Mouse (Mus musculus) kidney, postnatal 0 days (tissue): ENCODE measurements at regions not wholly inside any gene's neighbourhood (a gene's known extent, or its start where the extent isn't known, plus 50 kb on each side); places are given as distances from the start of the nearest gene placed in this dataset.

Experiments
- ATAC-seq: fragments of 200-750 bp; cut with Nextera tagmentation; replicated peaks from 2 replicates; pipeline ENCODE4 v1.8.0; 2017; ENCODE audit warnings: low read depth, moderate number of reproducible peaks, moderate TSS enrichment, moderate library complexity; ENCODE audit not compliant: low FRiP score
- DNase-seq: peaks from one replicate; pipeline ENCODE4 v3.0.0-alpha.2; 2016; ENCODE audit warnings: low spot score
- H3K27ac ChIP-seq: fragments of 300-500 bp; sonication (generic); 2 replicates; pipeline ENCODE4 v1.5.1; 2014; ENCODE audit warnings: mild to moderate bottlenecking
- H3K27me3 ChIP-seq: fragments of 300-500 bp; sonication (generic); 2 replicates; pipeline ENCODE4 v1.6.1; 2014; ENCODE audit warnings: low read length, mixed read lengths; ENCODE audit not compliant: insufficient read depth
- H3K36me3 ChIP-seq: fragments of 300-500 bp; sonication (generic); 2 replicates; pipeline ENCODE4 v1.6.1; 2014; ENCODE audit warnings: low read length, mixed read lengths; ENCODE audit not compliant: insufficient read depth
- H3K4me1 ChIP-seq: fragments of 300-500 bp; sonication (generic); replicated peaks from 2 replicates; pipeline ENCODE4 v1.6.1; 2014; ENCODE audit warnings: antibody characterized with exemption, low read length, mixed read lengths; ENCODE audit not compliant: insufficient read depth
- H3K4me2 ChIP-seq: fragments of 300-500 bp; sonication (generic); 2 replicates; pipeline ENCODE4 v1.6.1; 2014; ENCODE audit warnings: mild to moderate bottlenecking, low read length, moderate library complexity, mixed read lengths
- H3K4me3 ChIP-seq: fragments of 300-500 bp; sonication (generic); replicated peaks from 2 replicates; pipeline ENCODE4 v1.5.1; 2014; ENCODE audit warnings: low read depth, low read length
- H3K9ac ChIP-seq: fragments of 300-500 bp; sonication (generic); 2 replicates; pipeline ENCODE4 v1.6.1; 2014; ENCODE audit warnings: low read depth, low read length
- H3K9me3 ChIP-seq: fragments of 300-500 bp; sonication (generic); replicated peaks from 2 replicates; pipeline ENCODE4 v1.6.1; 2016; ENCODE audit warnings: low read length, inconsistent platforms, mixed read lengths
- CTCF ChIP-seq: IDR thresholded peaks from 2 replicates; pipeline ENCODE4 v1.5.1; 2016; ENCODE audit warnings: antibody characterized with exemption, low read depth, mild to moderate bottlenecking, moderate library complexity
- WGBS: fragments of 180-500 bp; shearing (Covaris S2); extraction: QIAGEN DNeasy Blood & Tissue Kit; methylation state at CpG from one replicate; pipeline ENCODE4 v1.1.7; 2014; 5-methylcytosine and 5-hydroxymethylcytosine counted together

DNA sequence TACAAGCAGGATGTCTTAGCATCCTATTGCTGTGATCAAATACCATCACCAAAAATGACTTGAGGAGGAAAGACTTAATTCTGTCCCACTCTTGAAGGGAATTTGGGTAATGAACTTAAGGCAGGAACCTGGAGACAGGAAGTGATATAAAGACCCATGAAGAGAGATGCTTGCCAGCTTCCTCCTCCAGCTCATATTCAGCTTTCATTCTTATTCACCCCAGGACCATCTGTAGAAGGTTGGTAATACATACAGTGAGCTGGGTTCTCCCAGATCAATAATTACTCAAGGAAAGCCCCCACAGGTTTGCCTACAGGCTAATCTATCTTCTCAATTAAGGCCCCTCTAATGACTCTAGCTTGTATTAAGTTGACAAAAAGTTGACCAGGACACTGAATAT, 283.5 kb upstream of the Rarb start:
- H3K4me2 ChIP-seq = no peak overlapping the region
- no peak overlapping the region for H3K4me3 ChIP-seq
- TF ChIP-seq CTCF = no peak
- H3K9me3 ChIP-seq = no peaks in the 10 kb centered on the region
- DNase-seq (no peak), ATAC-seq (no peak)
- no peak overlapping the region for H3K27ac ChIP-seq
- no peak overlapping the region for H3K9ac ChIP-seq
- no peaks in the 10 kb centered on the region for H3K27me3 ChIP-seq
- H3K36me3 ChIP-seq = no peaks in the 10 kb centered on the region
- no peaks in the 10 kb centered on the region for H3K4me1 ChIP-seq

DNA sequence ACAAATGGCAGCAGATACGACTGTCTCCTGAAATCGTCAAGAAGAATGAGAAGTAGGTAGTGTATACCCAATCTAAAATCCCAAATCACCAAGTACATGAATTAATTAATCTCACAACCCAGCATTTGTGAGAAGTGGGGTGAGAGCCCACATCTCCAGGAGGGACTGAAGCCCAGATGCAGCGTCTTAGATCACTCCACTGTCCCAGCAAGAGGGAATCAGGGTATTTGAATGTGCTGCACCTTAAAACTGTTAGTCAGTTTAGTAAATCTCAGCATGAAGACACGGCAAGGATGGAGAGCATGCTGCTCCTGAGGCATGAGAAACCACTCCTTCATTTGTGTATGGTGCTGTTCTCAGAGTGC, 271.6 kb upstream of the Rarb start:
- Histone ChIP-seq H3K4me3 (no peak overlapping the region), H3K27ac (no peak overlapping the region), H3K4me2 (no peak overlapping the region), H3K9me3 (no peaks in the 10 kb centered on the region), H3K27me3 (no peaks in the 10 kb centered on the region), H3K36me3 (no peaks in the 10 kb centered on the region), H3K9ac (no peak overlapping the region), H3K4me1 (no peaks in the 10 kb centered on the region)
- TF ChIP-seq CTCF = no peak
- DNase-seq = no peak
- 62% methylated on average over 4 of the region's 4 CpGs for WGBS
- no peak for ATAC-seq

DNA sequence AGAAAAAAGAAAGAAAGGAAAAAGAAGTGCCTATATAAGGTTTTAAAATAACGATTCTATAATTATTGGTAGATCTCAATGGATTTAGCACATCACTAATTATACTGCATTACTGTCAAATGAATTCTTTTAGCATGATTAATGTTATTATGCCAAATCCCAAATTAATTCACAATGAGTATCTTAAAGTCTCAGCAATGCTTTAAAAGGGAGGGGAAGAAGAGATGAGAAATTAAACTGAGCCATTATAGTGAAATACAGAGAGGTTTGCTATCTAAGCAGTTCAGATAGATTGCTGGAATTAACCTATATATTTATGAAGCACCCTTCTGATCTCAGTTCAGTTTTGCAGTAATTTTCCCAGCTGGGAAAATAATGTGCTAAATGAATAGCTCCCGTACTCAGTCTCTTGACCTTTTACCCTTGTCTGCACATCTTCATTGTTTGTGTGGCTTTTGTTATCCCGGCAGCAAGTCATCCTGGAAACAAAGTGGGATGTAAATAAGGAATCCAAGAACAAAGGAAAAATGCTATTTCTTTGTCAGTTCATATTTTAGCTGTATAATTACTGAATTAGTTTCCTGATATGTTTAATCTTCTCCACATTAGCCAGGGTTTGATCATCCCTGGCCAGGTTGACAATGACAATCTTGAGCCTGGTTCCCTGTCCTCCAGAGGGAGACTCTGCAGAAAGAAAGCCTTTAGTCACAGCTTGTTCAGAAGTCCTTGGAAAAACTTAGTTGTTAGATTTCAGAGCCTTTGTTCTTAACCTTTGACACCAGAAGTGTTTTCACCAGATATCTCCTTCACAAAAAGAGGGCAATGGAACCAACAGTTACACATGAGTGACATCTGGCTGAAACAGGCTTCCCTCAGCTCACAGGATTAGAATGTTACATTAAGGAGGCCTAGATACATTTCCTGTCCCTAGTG, 270.9 kb upstream of the Rarb start:
- no peak overlapping the region for H3K9ac ChIP-seq
- no peak overlapping the region for H3K27ac ChIP-seq
- TF ChIP-seq CTCF = peak; percentile 20; the same call in 1 of the 2 replicates
- no peak overlapping the region for H3K4me3 ChIP-seq
- H3K36me3 ChIP-seq = no peaks in the 10 kb centered on the region
- H3K27me3 ChIP-seq = no peaks in the 10 kb centered on the region
- DNase-seq = no peak
- no peak for ATAC-seq
- no peaks in the 10 kb centered on the region for H3K9me3 ChIP-seq
- no peak overlapping the region for H3K4me2 ChIP-seq
- WGBS = 48% methylated on average over 3 of the region's 3 CpGs
- H3K4me1 ChIP-seq = no peaks in the 10 kb centered on the region

DNA sequence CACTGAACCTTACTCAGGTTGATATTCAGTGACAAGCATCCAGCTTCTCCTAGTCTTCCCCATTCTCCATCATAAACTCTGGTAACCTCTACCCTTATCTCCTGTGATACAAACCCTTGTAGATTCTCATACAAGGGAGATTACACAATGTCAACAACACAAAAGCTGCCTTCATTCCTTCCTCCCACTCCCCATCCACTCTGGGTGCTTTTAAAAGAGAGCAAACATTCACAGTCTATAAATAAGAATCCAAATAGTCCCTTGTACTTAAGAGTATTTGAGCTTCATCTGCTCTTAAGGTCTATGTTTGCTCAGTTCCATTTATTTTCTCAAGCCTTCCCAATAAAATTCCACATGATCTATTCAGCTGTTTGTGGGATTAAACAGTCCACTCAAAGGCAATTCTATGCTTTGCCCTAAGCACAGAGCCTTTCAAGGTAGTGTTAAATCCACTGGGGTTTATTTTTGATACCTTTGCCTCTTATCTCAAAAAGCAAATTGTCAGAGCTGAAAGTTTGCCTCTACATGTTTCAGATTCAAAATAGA, 270.2 kb upstream of the Rarb start:
- no peaks in the 10 kb centered on the region for H3K4me1 ChIP-seq
- no peak for DNase-seq
- no peak overlapping the region for H3K9ac ChIP-seq
- H3K4me2 ChIP-seq = no peak overlapping the region
- no peak for ATAC-seq
- TF ChIP-seq CTCF = no peak
- no peaks in the 10 kb centered on the region for H3K27me3 ChIP-seq
- no peak overlapping the region for H3K27ac ChIP-seq
- no peaks in the 10 kb centered on the region for H3K9me3 ChIP-seq
- H3K36me3 ChIP-seq = no peaks in the 10 kb centered on the region
- no peak overlapping the region for H3K4me3 ChIP-seq

DNA sequence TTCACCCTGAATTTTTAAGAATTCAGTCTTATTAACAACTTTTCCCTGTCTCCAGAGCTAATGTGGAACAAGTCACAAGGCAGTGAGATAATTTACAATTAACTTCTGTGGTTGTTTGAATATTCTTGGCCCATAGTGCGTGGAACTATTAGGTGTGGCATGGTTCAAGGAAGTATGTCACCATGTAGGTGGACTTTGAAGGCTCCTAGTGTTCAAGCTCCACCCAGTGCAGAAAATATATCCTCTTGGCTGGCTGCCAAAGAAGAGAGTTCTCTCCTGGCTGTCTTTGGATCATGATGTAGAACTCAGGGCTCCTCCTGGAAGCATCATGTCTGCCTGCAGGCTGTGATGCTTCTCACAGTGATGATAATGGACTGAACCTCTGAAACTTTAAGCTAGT, 268.9 kb upstream of the Rarb start:
- H3K36me3 ChIP-seq = no peaks in the 10 kb centered on the region
- 81% methylated on average over 1 of the region's 1 CpGs for WGBS
- H3K4me2 ChIP-seq = no peak overlapping the region
- TF ChIP-seq CTCF = no peak
- H3K4me3 ChIP-seq = no peak overlapping the region
- H3K9me3 ChIP-seq = no peaks in the 10 kb centered on the region
- no peaks in the 10 kb centered on the region for H3K27me3 ChIP-seq
- no peak for DNase-seq
- no peak overlapping the region for H3K9ac ChIP-seq
- ATAC-seq = no peak
- no peak overlapping the region for H3K27ac ChIP-seq
- no peaks in the 10 kb centered on the region for H3K4me1 ChIP-seq

DNA sequence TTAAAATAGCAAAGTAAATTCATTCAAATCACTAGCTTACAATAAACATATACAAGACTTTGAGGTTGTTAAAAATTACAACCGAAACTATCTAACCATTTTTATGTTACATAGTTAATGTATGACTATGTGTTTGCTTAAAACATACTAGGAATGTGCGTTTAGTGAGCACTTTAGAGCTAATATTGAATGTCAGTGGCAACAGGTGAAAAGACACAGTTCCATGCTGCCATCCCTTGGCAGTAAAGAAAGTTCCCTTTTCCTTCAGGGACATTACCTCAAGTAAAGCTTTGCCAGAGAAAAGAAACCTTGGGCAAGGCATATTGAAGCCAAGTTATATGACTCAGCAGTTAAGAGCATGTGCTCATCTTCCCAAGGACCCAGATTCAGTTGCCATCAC, 265.0 kb upstream of the Rarb start:
- H3K9ac ChIP-seq = no peak overlapping the region
- H3K4me1 ChIP-seq = no peaks in the 10 kb centered on the region
- H3K4me2 ChIP-seq = no peak overlapping the region
- 68% methylated on average over 2 of the region's 2 CpGs for whole genome bisulfite sequencing
- TF ChIP-seq CTCF = peak; percentile 43; the same call in 1 of the 2 replicates
- H3K9me3 ChIP-seq = no peaks in the 10 kb centered on the region
- no peaks in the 10 kb centered on the region for H3K36me3 ChIP-seq
- no peak for DNase-seq
- no peak overlapping the region for H3K27ac ChIP-seq
- H3K4me3 ChIP-seq = no peak overlapping the region
- ATAC-seq = no peak
- no peaks in the 10 kb centered on the region for H3K27me3 ChIP-seq
